Mouse (Mus musculus): ENCODE measurements at regions not wholly inside any gene's neighbourhood (a gene's known extent, or its start where the extent isn't known, plus 50 kb on each side); places are given as distances from the start of the nearest gene placed in this dataset.
"Not testable (repeated sequence)": the region's sequence is repeated elsewhere in the genome, so short reads cannot be mapped to it uniquely, and the experiment has no call there.

- DNase-seq (ENCODE audit: low read depth): not testable (repeated sequence)
These were observed 593.4 kb upstream of the Snrpn start for GRCm38 (mm10) chr7:60733331-60733994.

GRCm38 (mm10) chr7:60728108-60728721 lies 588.2 kb upstream of the Snrpn start:
- peak; percentile 14 for DNase-seq (ENCODE audit: low read depth)
